Mouse (Mus musculus) hematopoietic multipotent progenitor cell, adult 10-12 weeks (in vitro differentiated cells): ENCODE data around the gene Rbm39. TPM values are rescaled to one million over a fixed set of nuclear protein-coding genes. Genes with fewer than 3 reads are reported as not detected.

Source experiments
- polyA plus RNA-seq: library from polyadenylated mRNA; stranded (reverse); fragments of >175 nt; gene quantifications from 2 replicates; pipeline ENCODE4 v1.2.3, GENCODE M21; 2012; ENCODE audit warnings: low replicate concordance

The Rbm39 gene
- polyA plus RNA-seq, result 324 and 419 TPM in 2 replicates

GRCm38 (mm10) chr2:156180094-156180821 lies at the start of gene Rbm39:
Rbm39 (minus strand) TSS chr2:156180238.

GRCm38 (mm10) chr2:156196302-156197128 lies 16.5 kb upstream of the Rbm39 start, which contains the start of gene Phf20:
Phf20 (plus strand) TSS chr2:156196466.

GRCm38 (mm10) chr2:156143953-156144724 lies 35.9 kb downstream of the Rbm39 start, which contains the start of the genes Romo1 and Nfs1:
Romo1 (plus strand) TSS chr2:156144039.
Nfs1 (minus strand) TSS chr2:156144186.

DNA sequence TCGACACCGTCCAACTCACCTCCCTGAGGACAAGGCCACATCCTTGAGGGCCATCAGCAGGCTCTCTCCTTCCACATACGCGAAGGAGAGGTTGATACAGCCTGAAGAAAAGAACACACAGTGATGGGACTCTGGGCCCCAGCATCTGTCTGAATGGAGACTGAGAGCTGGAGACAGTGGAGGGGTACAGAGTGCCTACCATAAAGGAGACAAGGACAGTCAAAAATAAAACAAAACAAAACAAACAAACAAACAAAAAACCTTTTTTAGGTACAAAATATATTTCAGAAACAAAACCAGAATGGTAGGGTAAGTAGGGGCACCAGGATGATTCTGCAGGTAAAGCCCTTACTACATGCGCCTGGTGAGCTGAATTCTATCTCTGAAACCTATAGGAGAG lies 53.0 kb downstream of the Rbm39 start, which contains the start of gene Gm28036:
Gm28036 (minus strand) TSS at position 101 of the 400 bp plus-strand sequence.

GRCm38 (mm10) chr2:156111358-156112079 lies 68.5 kb downstream of the Rbm39 start, which contains the start of the genes Cpne1 and Rbm12:
Cpne1 (minus strand) TSS chr2:156111965.
Rbm12 (minus strand) TSS chr2:156111978.

Other genes with a start within 250 kb of the Rbm39 start
- 1.3 and 2.2 TPM in 2 replicates for gene Uqcc1, start 249.9 kb downstream of the Rbm39 start, polyA plus RNA-seq
- gene Gm15557, start 239.5 kb downstream of the Rbm39 start, polyA plus RNA-seq, result not detected in 2 replicates
- gene Gdf5, start 234.9 kb downstream of the Rbm39 start, polyA plus RNA-seq, result not detected in 2 replicates
- 27.5 and 34.6 TPM in 2 replicates for gene Cep250, start 223.8 kb downstream of the Rbm39 start, polyA plus RNA-seq
- 0.07 and 0.43 TPM in 2 replicates for gene 6430550D23Rik, start 172.3 kb downstream of the Rbm39 start, polyA plus RNA-seq
- gene Ergic3, start 172.2 kb downstream of the Rbm39 start, polyA plus RNA-seq, result 55.0 and 74.5 TPM in 2 replicates
- 0.03 and 0.06 TPM in 2 replicates for gene Fer1l4, start 127.3 kb downstream of the Rbm39 start, polyA plus RNA-seq
- gene Spag4, start 115.1 kb downstream of the Rbm39 start, polyA plus RNA-seq, result 0.55 and 1.2 TPM in 2 replicates
- 49.8 and 73.1 TPM in 2 replicates for gene Cpne1, start 68.3 kb downstream of the Rbm39 start, polyA plus RNA-seq
- gene Rbm12, start 68.3 kb downstream of the Rbm39 start, polyA plus RNA-seq, result 5.5 and 5.8 TPM in 2 replicates
- gene Gm28036, start 53.1 kb downstream of the Rbm39 start, polyA plus RNA-seq, result 11.2 and 12.4 TPM in 2 replicates
- gene Romo1, start 36.2 kb downstream of the Rbm39 start, polyA plus RNA-seq, result 101 and 149 TPM in 2 replicates
- 19.9 and 30.5 TPM in 2 replicates for gene Nfs1, start 36.1 kb downstream of the Rbm39 start, polyA plus RNA-seq
- 41.6 and 53.4 TPM in 2 replicates for gene Phf20, start 16.2 kb upstream of the Rbm39 start, polyA plus RNA-seq
- 0.55 and 2.6 TPM in 2 replicates for gene Cnbd2, start 132.1 kb upstream of the Rbm39 start, polyA plus RNA-seq
- 790 and 1,824 TPM in 2 replicates for gene Scand1, start 132.5 kb upstream of the Rbm39 start, polyA plus RNA-seq
- 4.2 and 7.4 TPM in 2 replicates for gene Epb41l1, start 240.7 kb upstream of the Rbm39 start, polyA plus RNA-seq